Mouse (Mus musculus) brain, embryonic 14.5 days (tissue): Measurements from ENCODE around the gene Abl2.

Experiments
- CTCF ChIP-seq: fragments of 200-500 bp; IDR thresholded peaks from 2 replicates; pipeline ENCODE4 v1.5.1; 2012; ENCODE audit warnings: inconsistent platforms, mild to moderate bottlenecking, moderate library complexity, borderline replicate concordance; ENCODE audit not compliant: insufficient read depth, insufficient read length; ENCODE audit errors: extremely low read depth
- POLR2A ChIP-seq: fragments of 200-500 bp; IDR thresholded peaks from 2 replicates; pipeline ENCODE4 v1.6.1; 2012; ENCODE audit warnings: mild to moderate bottlenecking, inconsistent platforms, borderline replicate concordance; ENCODE audit not compliant: poor library complexity, insufficient read depth, insufficient read length, severe bottlenecking; ENCODE audit errors: extremely low read depth

DNA sequence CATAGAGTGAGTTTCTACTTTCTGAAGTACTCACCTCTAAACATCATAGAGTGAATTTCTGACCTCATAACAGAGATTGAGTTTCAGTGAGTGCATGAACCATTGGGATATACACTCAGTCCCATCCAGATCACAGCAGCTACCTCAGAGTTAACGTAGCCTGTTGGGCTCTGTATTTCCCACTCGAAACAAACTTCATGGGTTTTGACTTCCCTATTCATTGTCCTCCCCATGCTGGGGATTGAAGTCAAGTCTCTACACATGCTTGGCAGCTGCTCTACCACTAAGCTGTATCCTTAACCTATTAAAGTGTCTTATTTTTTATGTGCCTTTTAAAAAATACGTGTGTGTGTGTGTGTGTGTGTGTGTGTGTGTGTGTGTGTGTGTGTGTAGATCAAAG lies 26.9 kb downstream of the Abl2 start:
- no peak for TF ChIP-seq CTCF
- TF ChIP-seq POLR2A: no peak
